Mouse (Mus musculus) liver, embryonic 15.5 days (tissue): ENCODE results near the gene Ppp1r26. TPM values are rescaled to one million over a fixed set of nuclear protein-coding genes. Genes with fewer than 3 reads are reported as not detected.

Source experiments
- ATAC-seq: fragments of 200-750 bp; cut with Nextera tagmentation; 2 replicates; pipeline ENCODE4 v1.8.0; 2017; ENCODE audit warnings: moderate number of reproducible peaks, mild to moderate bottlenecking, moderate library complexity; ENCODE audit not compliant: insufficient read depth
- H3K27ac ChIP-seq: fragments of 300-500 bp; sonication (generic); replicated peaks from 2 replicates; pipeline ENCODE4 v1.5.1; 2015; ENCODE audit warnings: mild to moderate bottlenecking, inconsistent platforms
- H3K27me3 ChIP-seq: fragments of 300-500 bp; sonication (generic); 2 replicates; pipeline ENCODE4 v1.6.1; 2015; ENCODE audit warnings: mild to moderate bottlenecking, inconsistent platforms
- H3K36me3 ChIP-seq: fragments of 300-500 bp; sonication (generic); replicated peaks from 2 replicates; pipeline ENCODE4 v1.6.1; 2015; ENCODE audit warnings: moderate library complexity, mild to moderate bottlenecking, inconsistent platforms
- H3K4me1 ChIP-seq: fragments of 300-500 bp; sonication (generic); replicated peaks from 2 replicates; pipeline ENCODE4 v1.6.1; 2015; ENCODE audit warnings: inconsistent platforms
- H3K4me2 ChIP-seq: fragments of 300-500 bp; sonication (generic); 2 replicates; pipeline ENCODE4 v1.6.1; 2015; ENCODE audit warnings: moderate library complexity, mild to moderate bottlenecking, inconsistent platforms
- H3K4me3 ChIP-seq: fragments of 300-500 bp; sonication (generic); replicated peaks from 2 replicates; pipeline ENCODE4 v1.5.1; 2015; ENCODE audit warnings: mild to moderate bottlenecking, inconsistent platforms
- H3K9ac ChIP-seq: fragments of 300-500 bp; sonication (generic); 2 replicates; pipeline ENCODE4 v1.6.1; 2015; ENCODE audit warnings: moderate library complexity, mild to moderate bottlenecking, inconsistent platforms
- H3K9me3 ChIP-seq: fragments of 300-500 bp; sonication (generic); replicated peaks from 2 replicates; pipeline ENCODE4 v1.6.1; 2016; ENCODE audit warnings: inconsistent platforms
- WGBS: fragments of 180-500 bp; shearing (Covaris S2); methylation state at CpG from one replicate; pipeline ENCODE4 v1.1.7; 2015; ENCODE audit warnings: mixed read lengths; ENCODE audit not compliant: insufficient replicate concordance; 5-methylcytosine and 5-hydroxymethylcytosine counted together
- polyA plus RNA-seq: library from polyadenylated mRNA; unstranded; fragments of >200 nt; fragmentation: Nextera tagmentation; extraction: Ambion mirVana; gene quantifications from 2 replicates; pipeline ENCODE4 v1.2.1, GENCODE M21; 2015

Ppp1r26 gene
- polyA plus RNA-seq, 1 experiment from 2014 or later: 0.13 TPM

DNA sequence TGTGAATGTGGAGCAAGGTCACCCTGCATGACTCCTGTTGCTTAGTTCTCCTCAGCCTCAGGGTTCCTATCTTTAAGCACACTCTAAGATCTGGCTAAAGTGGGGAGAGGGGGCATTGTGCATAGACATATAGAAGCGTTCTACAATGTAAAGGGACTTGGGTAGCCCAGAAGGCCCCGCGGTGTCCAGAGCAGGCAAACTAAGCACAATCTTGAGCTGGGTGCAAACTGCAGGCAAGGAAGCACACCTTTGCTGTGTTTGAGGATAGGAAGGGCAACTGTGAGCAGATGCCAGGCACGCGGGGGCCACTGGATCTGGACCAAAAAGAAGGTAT, 452 bp upstream of the Ppp1r26 start:
- no peaks in the 10 kb centered on the region for H3K9me3 ChIP-seq
- WGBS: 8% methylated on average over 5 of the region's 5 CpGs
- no peaks in the 10 kb centered on the region for H3K36me3 ChIP-seq
- H3K4me2 ChIP-seq: peak overlapping the region; percentile 70
- no peaks in the 10 kb centered on the region; the same call in 1 of the 2 replicates for H3K4me1 ChIP-seq
- H3K27ac ChIP-seq: no peak overlapping the region
- peaks cover 58% of the 10 kb centered on the region for H3K27me3 ChIP-seq
- H3K9ac ChIP-seq: no peak overlapping the region
- ATAC-seq: no peak
- H3K4me3 ChIP-seq: peak overlapping the region; percentile 54

DNA sequence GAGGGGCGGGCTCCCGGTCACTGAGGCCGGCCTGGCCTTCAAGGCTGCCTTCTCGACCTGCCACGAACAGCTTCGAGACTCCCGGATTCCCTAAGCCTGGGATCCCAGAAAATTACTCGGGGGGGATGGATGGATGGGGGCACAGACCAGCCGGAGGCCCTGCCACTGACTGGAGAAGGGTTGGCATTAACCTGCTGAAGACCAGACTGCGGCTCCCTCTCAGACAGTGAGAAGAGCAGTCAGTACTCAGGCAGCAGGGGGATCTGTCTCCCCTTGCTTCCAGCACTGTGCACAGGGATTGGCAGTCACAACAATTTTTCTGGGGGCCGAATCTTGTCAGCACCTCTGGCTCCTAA, 693 bp downstream of the Ppp1r26 start:
- H3K9ac ChIP-seq: no peak overlapping the region

DNA sequence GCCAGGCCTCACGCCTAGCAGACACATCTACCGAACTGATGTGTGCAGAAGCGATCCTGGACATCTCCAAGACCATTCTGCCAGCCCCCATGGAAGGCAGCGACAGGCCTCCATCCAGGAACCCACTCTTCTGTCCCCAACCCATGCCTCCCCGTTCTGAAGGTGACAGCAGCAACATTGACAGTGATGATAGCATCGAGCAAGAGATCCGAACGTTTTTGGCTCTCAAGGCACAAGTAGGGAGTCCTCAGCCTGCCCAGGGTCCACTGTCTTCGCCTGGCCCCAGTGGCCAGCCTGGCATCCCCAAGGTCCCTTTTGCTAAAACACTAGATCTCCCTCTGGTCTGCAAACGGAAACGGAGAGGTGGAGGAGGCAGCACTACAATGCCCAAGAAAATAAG, 5.1 kb downstream of the Ppp1r26 start:
- WGBS: 58% methylated on average over 11 of the region's 11 CpGs
- H3K27ac ChIP-seq: no peak overlapping the region
- H3K4me2 ChIP-seq: no peak overlapping the region
- H3K4me1 ChIP-seq: no peaks in the 10 kb centered on the region; the same call in 1 of the 2 replicates
- no peaks in the 10 kb centered on the region for H3K36me3 ChIP-seq
- peaks cover 33% of the 10 kb centered on the region for H3K27me3 ChIP-seq
- no peaks in the 10 kb centered on the region for H3K9me3 ChIP-seq
- no peak overlapping the region for H3K4me3 ChIP-seq
- no peak overlapping the region for H3K9ac ChIP-seq
- no peak for ATAC-seq

More for the DNA sequence above, 693 bp downstream of the Ppp1r26 start:
- no peaks in the 10 kb centered on the region for H3K9me3 ChIP-seq
- peaks cover 58% of the 10 kb centered on the region for H3K27me3 ChIP-seq
- H3K36me3 ChIP-seq: no peaks in the 10 kb centered on the region
- peak overlapping the region; percentile 70 for H3K4me2 ChIP-seq
- H3K4me1 ChIP-seq: no peaks in the 10 kb centered on the region; the same call in 1 of the 2 replicates
- WGBS: 13% methylated on average over 11 of the region's 11 CpGs
- peak overlapping the region; percentile 54 for H3K4me3 ChIP-seq
- no peak overlapping the region for H3K27ac ChIP-seq
- ATAC-seq: no peak

DNA sequence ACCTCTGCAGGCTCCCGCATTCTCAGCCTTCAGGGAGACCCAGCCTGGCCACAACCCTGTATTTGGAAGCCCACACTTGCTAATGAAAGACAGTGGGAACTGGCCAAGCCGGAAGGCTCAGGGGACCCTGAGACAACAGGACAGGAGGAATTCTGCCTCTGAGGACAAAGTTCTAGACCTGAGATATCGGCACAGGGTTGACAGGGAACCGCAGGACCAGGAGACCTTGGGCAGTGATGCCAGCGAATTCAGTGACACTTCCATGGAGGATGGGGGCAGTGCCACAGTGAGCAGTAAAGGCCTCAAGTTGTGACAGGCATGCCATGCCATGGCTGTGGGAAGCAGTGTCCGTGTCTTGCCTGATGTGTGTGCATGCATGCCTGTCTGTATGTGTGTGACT, 6.9 kb downstream of the Ppp1r26 start:
- Histone ChIP-seq H3K4me1 (no peaks in the 10 kb centered on the region), H3K9me3 (no peaks in the 10 kb centered on the region), H3K4me2 (no peak overlapping the region), H3K4me3 (no peak overlapping the region), H3K9ac (no peak overlapping the region), H3K27ac (no peak overlapping the region), H3K27me3 (peaks cover 15% of the 10 kb centered on the region), H3K36me3 (no peaks in the 10 kb centered on the region)
- 64% methylated on average over 6 of the region's 6 CpGs for WGBS
- no peak for ATAC-seq

DNA sequence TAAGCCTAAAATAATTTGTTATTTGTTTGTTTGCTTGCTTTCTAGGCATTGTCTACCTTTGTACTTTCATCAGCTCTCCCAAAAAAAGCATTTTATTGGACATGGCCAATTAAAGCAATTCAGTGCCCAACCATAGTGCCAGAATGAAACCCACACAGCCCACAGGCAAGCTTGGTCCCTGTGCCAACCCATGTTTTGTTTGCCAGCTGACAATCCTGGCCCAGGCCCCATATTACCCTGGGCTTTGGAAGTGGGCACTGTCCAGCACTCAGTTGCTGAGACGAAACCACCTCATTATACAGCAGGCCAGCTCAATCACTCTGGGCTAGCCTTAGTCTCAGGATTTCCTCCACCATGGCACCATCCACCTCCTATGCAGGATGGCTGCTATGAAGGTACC, 10.0 kb downstream of the Ppp1r26 start:
- Histone ChIP-seq H3K9ac (no peak overlapping the region), H3K4me1 (no peaks in the 10 kb centered on the region), H3K9me3 (no peaks in the 10 kb centered on the region), H3K4me3 (no peak overlapping the region), H3K4me2 (no peak overlapping the region), H3K36me3 (no peaks in the 10 kb centered on the region), H3K27me3 (no peaks in the 10 kb centered on the region), H3K27ac (no peak overlapping the region)
- no peak for ATAC-seq
- 53% methylated on average over 1 of the region's 1 CpGs for WGBS

DNA sequence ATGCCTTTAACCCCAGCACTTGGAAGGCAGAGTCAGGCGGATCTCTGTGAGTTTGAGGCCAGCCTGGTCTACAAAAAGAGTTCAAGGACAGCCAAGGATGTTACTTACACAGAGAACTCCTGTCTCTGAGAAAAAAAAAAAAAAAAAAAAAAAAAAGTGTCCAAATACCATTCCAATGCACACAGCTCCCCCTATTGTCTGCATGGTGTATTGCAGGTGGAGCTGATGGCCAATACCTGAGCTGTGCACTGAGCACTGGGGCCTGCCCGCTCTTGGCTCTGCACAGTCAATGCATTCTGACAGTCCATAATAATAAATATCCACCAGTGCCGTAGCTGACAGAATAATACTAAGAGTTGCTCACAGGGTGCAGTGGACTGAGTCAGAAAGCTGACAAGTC, 17.3 kb downstream of the Ppp1r26 start:
- no peak overlapping the region for H3K27ac ChIP-seq
- no peak overlapping the region for H3K9ac ChIP-seq
- no peak overlapping the region for H3K4me3 ChIP-seq
- H3K4me2 ChIP-seq: no peak overlapping the region
- peaks cover 35% of the 10 kb centered on the region for H3K27me3 ChIP-seq
- ATAC-seq: no peak
- H3K36me3 ChIP-seq: no peaks in the 10 kb centered on the region
- H3K4me1 ChIP-seq: peaks cover 18% of the 10 kb centered on the region
- no peaks in the 10 kb centered on the region for H3K9me3 ChIP-seq
- 36% methylated on average over 3 of the region's 3 CpGs for WGBS

DNA sequence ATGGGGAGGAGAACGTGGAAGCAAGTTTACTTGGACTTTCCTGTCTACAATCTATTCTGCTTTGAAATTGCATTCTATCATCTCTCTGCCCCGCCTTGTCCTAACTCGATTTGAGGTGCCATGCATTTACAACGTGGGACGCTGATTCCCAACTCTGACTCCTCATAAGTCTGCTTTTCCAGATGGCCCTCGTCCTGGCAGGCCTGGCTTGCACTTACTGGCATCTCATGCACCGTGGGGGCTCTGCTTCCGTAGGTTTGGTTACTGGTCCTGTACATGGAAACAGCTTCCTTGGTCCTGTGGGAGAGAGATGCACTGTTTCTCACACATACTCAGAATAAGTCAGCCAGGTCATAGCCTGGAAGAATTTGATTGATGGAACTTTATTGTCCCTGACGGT, 18.3 kb downstream of the Ppp1r26 start:
- no peaks in the 10 kb centered on the region for H3K9me3 ChIP-seq
- no peak for ATAC-seq
- H3K4me1 ChIP-seq: peaks cover 19% of the 10 kb centered on the region
- H3K27ac ChIP-seq: no peak overlapping the region
- H3K4me2 ChIP-seq: no peak overlapping the region
- peaks cover 35% of the 10 kb centered on the region for H3K27me3 ChIP-seq
- WGBS: 65% methylated on average over 9 of the region's 9 CpGs
- no peak overlapping the region for H3K9ac ChIP-seq
- peaks cover 8% of the 10 kb centered on the region for H3K36me3 ChIP-seq
- no peak overlapping the region for H3K4me3 ChIP-seq

DNA sequence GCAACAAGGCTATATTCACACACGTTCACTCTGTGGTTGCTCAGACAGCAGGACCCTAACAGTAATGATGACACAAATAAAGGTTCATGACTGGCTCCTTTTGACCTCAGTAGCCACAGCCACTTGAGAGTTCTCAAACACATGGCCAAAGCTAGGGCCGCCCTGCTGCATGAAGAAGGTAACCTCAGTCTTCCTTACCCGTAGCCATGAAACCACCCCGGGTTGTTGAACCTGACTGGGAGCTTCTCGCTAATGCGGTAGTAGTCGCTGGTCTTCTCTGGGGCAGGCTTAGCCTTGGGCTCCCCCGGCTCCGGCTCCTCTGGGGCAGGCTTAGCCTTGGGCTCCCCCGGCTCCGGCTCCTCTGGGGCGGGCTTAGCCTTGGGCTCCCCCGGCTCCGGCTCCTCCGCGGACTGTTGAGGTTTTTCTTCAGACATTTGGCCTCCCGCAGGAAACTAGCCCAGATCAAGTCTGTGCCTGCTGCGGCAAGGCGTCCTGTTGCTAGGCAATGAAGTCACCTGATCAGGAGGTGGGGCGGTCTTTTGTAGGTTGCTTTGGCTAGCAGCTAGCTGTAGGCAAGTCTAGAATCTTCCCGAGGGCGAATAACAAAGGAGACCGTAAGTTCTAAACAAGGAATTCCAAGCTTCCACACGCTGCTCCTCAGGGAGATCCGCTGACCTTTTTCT, 19.4 kb downstream of the Ppp1r26 start, which contains the start of gene 1700007K13Rik:
Gene 1700007K13Rik, minus strand, starts transcription at position 497 of the 683 bp plus-strand sequence.
- H3K4me1 ChIP-seq: peaks cover 19% of the 10 kb centered on the region
- 5% methylated on average over 25 of the region's 25 CpGs for WGBS
- peaks cover 35% of the 10 kb centered on the region for H3K27me3 ChIP-seq
- H3K27ac ChIP-seq: no peak within 1 kb of the TSS
- H3K9me3 ChIP-seq: no peaks in the 10 kb centered on the region
- H3K9ac ChIP-seq: no peak within 1 kb of the TSS
- ATAC-seq: no peak
- H3K4me2 ChIP-seq: peak within 1 kb of the TSS; percentile 55
- H3K36me3 ChIP-seq: peaks cover 16% of the 10 kb centered on the region
- H3K4me3 ChIP-seq: no peak within 1 kb of the TSS

DNA sequence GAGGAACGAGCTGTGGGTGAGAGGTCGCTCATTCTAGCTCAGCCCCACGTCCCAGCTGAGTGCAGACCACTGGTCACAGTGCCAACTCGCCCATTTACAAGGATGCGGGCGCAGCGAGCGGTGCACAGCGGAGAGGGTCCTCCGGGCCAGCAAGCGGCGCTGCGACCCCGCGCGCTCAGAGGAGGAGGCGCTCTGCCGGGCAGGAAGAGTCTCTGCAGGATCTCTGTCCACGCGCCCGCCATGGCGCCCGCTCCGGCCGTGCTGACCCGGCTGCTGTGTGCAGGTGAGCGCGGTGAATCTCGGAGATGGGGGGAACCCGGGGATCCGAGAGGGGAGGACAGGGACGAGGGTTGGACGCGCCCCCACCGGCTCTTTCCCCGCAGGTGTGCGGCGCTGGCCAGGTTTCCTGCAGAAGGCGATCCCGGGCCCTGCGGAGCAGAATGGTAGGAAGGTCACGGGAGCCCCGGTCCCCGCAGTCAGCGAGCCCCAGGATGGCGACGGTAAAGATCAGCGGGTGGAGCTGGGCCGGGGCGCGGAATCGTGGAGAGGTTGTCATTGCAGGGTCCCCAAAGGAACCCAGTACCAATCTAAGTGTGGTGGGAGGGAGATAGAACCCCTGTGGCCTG, 21.4 kb downstream of the Ppp1r26 start, which contains the start of gene Mrps2:
Gene Mrps2, plus strand, starts transcription at position 207 of the 626 bp plus-strand sequence.
- peak; percentile 77 for ATAC-seq
- WGBS: under 1% methylated on average over 52 of the region's 52 CpGs

DNA sequence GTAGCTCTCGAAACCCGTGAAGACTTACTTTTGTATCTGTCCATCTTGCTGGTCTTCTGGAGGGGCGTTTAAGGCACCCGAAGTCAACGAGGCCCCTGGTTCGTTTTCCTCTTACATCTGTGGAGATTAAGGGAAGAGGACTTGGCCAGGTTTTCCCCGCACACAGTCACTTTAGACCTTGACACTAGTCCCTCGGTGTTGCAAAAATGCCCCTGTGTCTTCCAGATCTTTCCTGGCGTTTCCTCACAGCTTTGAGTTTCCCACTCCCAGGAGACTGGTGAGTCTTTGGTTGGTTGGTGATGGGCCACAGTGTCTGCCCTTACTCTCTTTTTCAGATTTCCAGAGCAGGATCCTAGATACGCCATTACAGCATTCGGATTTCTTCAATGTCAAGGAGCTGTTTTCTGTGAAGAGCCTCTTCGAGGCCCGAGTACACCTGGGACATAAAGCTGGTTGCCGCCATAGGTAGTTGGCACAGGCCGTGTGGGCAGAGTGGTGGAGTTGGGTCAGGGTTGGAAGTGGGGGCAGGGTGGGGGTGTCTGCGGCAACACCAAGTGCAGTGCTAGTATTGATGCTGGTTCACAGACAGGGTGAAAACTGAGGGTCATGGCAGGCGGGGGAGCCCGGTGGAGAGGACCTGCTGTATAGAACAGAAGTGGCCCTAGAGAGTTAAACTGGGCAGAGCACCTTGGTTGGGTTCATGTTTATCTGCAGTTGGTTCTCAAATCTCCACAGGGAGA, 22.1 kb downstream of the Ppp1r26 start:
- Histone ChIP-seq H3K27me3 (peaks cover 35% of the 10 kb centered on the region), H3K4me2 (peak overlapping the region; percentile 74), H3K27ac (no peak overlapping the region), H3K4me3 (peak overlapping the region; percentile 73), H3K9ac (peak overlapping the region; percentile 70), H3K4me1 (peaks cover 19% of the 10 kb centered on the region), H3K36me3 (peaks cover 24% of the 10 kb centered on the region), H3K9me3 (no peaks in the 10 kb centered on the region)
- 41% methylated on average over 18 of the region's 18 CpGs for WGBS
- no peak for ATAC-seq

More for the DNA sequence above, 21.4 kb downstream of the Ppp1r26 start, which contains the start of gene Mrps2:
- Histone ChIP-seq H3K27ac (no peak within 1 kb of the TSS), H3K4me1 (peaks cover 19% of the 10 kb centered on the region), H3K4me3 (peak within 1 kb of the TSS; percentile 73), H3K9me3 (no peaks in the 10 kb centered on the region), H3K9ac (peak within 1 kb of the TSS; percentile 70), H3K36me3 (peaks cover 24% of the 10 kb centered on the region), H3K4me2 (peak within 1 kb of the TSS; percentile 74), H3K27me3 (peaks cover 35% of the 10 kb centered on the region)

DNA sequence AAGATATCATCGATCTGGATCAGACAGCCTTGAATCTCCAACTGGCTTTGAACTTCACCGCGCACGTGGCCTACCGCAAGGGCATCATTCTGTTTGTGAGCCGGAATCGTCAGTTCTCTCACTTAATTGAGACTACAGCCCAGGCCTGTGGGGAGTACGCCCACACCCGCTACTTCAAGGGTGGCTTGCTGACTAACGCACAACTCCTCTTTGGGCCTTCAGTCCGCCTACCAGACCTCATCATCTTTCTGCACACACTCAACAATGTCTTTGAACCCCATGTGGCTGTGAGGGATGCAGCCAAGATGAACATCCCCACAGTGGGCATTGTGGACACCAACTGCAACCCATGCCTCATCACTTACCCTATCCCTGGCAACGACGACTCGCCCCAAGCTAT, 22.9 kb downstream of the Ppp1r26 start:
- peaks cover 19% of the 10 kb centered on the region for H3K4me1 ChIP-seq
- no peak overlapping the region for H3K4me2 ChIP-seq
- no peak overlapping the region for H3K4me3 ChIP-seq
- H3K27ac ChIP-seq: no peak overlapping the region
- no peak overlapping the region for H3K9ac ChIP-seq
- peaks cover 24% of the 10 kb centered on the region for H3K36me3 ChIP-seq
- WGBS: 82% methylated on average over 14 of the region's 14 CpGs
- H3K27me3 ChIP-seq: peaks cover 34% of the 10 kb centered on the region
- no peak for ATAC-seq
- no peaks in the 10 kb centered on the region for H3K9me3 ChIP-seq
